Mouse (Mus musculus) hematopoietic stem cell, adult 5-6 weeks (primary cell): ENCODE data around the gene Olfr893. TPM values are rescaled to one million over a fixed set of nuclear protein-coding genes. Genes with fewer than 3 reads are reported as not detected.
"Not testable (repeated sequence)": the region's sequence is repeated elsewhere in the genome, so short reads cannot be mapped to it uniquely, and the experiment has no call there.

ENCODE experiments used
- ATAC-seq, 2 experiments: fragments of 125-278 bp in 1 of 2; replicated peaks in 1 of 2; 2 replicates each; pipeline ENCODE4 v1.8.0; 2016 to 2017; ENCODE audit warnings: inconsistent platforms in 2 of 2, mild to moderate bottlenecking in 2 of 2, moderate number of reproducible peaks in 2 of 2, low read depth in 1 of 2, moderate TSS enrichment in 1 of 2; ENCODE audit not compliant: low FRiP score in 2 of 2, poor library complexity in 2 of 2, severe bottlenecking in 2 of 2, insufficient read depth in 1 of 2, low TSS enrichment in 1 of 2
- total RNA-seq: library from RNA; stranded (forward); fragments of 172-1452, 232-1000 nt; gene quantifications from 2 replicates; pipeline ENCODE4 v1.2.3, GENCODE M21; 2017

The Olfr893 gene
- not detected in 2 replicates for total RNA-seq

DNA sequence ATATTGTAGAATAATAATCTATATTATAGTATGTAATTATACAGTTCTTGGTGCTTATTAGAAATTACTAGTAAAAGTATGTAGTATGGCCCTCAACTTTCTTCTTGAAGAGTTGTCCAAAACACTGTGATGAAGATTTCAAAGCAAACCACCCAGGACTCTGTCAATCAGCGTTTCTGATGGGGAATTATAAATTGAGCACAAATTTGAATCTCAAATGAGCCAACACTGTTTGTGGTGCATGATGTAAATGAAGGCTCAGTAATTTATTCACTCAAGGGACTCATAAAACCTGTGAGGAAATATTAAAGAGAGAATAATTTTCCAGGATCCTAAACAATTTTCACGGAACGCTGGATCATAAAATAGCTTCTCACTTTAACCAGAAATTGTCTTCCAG is at the start of gene Olfr893:
Gene Olfr893, plus strand, starts transcription at position 301 of the 400 bp plus-strand sequence.
- ATAC-seq: no peak

DNA sequence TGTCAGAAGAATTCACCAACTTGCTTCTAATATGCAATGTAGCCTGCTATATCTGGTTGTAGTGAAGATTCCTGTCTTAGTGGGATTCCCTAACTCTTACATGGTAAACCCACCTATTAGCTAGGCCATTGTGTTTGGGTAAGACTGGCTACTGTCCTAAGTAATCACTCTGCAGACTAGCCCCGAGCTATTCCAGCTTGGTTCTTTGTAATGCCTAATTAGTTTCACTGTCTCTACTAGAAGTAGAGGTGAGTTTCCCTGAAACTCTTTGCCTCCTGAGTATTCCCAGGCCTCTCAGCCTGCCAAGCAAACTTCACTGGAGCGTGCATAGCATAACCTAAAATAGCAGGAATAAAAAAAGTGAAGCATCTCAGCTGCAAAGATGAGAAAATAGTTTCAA is 39.8 kb upstream of the Olfr893 start:
- not testable (repeated sequence) for ATAC-seq

GRCm38 (mm10) chr9:38180721-38181120 is 27.4 kb upstream of the Olfr893 start, which contains the start of gene Olfr891:
Gene Olfr891 (minus strand): TSS chr9:38180821.
- ATAC-seq: no peak

DNA sequence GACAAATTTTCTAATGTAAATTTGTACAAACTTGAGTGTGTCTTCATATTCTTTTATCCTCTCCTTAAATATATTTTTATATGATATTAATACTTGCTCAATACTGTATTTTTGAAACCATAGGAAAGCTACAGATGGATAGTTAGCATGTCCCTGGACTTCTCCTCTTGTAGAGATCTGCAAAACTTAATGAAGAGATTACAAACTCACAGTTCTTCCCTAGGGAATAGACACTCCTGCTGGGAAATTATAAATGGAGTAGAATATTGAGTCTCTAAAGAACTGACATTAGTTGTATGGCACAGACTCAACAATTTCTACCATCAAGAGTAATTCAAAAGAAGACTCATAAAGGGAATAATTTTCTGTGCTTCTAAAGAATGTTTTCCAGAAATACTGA is 9.6 kb downstream of the Olfr893 start, which contains the start of gene Olfr894:
Gene Olfr894, plus strand, starts transcription at position 301 of the 400 bp plus-strand sequence.
- ATAC-seq: no peak

- no peak for ATAC-seq
Observed at GRCm38 (mm10) chr9:38252474-38252873, 44.3 kb downstream of the Olfr893 start, which contains the start of gene Olfr143. Gene Olfr143 (plus strand): TSS chr9:38252774.

Other genes starting within 250 kb of the Olfr893 start
- gene Olfr881, start 216.5 kb upstream of the Olfr893 start, total RNA-seq: not detected in 2 replicates
- gene Olfr883, start 182.6 kb upstream of the Olfr893 start, total RNA-seq: not detected in 2 replicates
- not detected in 2 replicates for gene Olfr884, start 161.8 kb upstream of the Olfr893 start, total RNA-seq
- not detected in 2 replicates for gene Olfr885, start 147.0 kb upstream of the Olfr893 start, total RNA-seq
- not detected in 2 replicates for gene Olfr887, start 124.3 kb upstream of the Olfr893 start, total RNA-seq
- not detected in 2 replicates for gene Olfr888, start 100.2 kb upstream of the Olfr893 start, total RNA-seq
- gene Olfr889, start 93.2 kb upstream of the Olfr893 start, total RNA-seq: not detected in 2 replicates
- gene Olfr890, start 65.8 kb upstream of the Olfr893 start, total RNA-seq: not detected in 2 replicates
- gene Olfr891, start 27.5 kb upstream of the Olfr893 start, total RNA-seq: not detected in 2 replicates
- gene Olfr894, start 9.7 kb downstream of the Olfr893 start, total RNA-seq: not detected in 2 replicates
- gene Olfr143, start 44.4 kb downstream of the Olfr893 start, total RNA-seq: not detected in 2 replicates
- gene Olfr895, start 59.5 kb downstream of the Olfr893 start, total RNA-seq: not detected in 2 replicates
- not detected in 2 replicates for gene Olfr896-ps1, start 82.7 kb downstream of the Olfr893 start, total RNA-seq
- not detected in 2 replicates for gene Olfr25, start 120.7 kb downstream of the Olfr893 start, total RNA-seq
- gene Olfr898, start 140.0 kb downstream of the Olfr893 start, total RNA-seq: not detected in 2 replicates
- gene Olfr250, start 158.5 kb downstream of the Olfr893 start, total RNA-seq: not detected in 2 replicates
- gene Olfr251, start 168.7 kb downstream of the Olfr893 start, total RNA-seq: not detected in 2 replicates
- gene Olfr147, start 193.3 kb downstream of the Olfr893 start, total RNA-seq: not detected in 2 replicates
- not detected in 2 replicates for gene Olfr901, start 221.1 kb downstream of the Olfr893 start, total RNA-seq
- gene Olfr902, start 239.3 kb downstream of the Olfr893 start, total RNA-seq: not detected in 2 replicates